Mouse (Mus musculus) C2C12 (cell line): ENCODE data around the gene Ceacam9. TPM values are rescaled to one million over a fixed set of nuclear protein-coding genes. Genes with fewer than 3 reads are reported as not detected.
"Not testable (repeated sequence)": the region's sequence is repeated elsewhere in the genome, so short reads cannot be mapped to it uniquely, and the experiment has no call there.

Experiments used
- H3K27me3 ChIP-seq: one replicate; pipeline ENCODE4 v1.6.1; 2011; ENCODE audit not compliant: control insufficient read depth, insufficient read depth, insufficient read length
- H3K36me3 ChIP-seq: one replicate; pipeline ENCODE4 v1.6.1; 2011; ENCODE audit not compliant: control insufficient read depth, insufficient read depth
- H3K4me3 ChIP-seq: one replicate; pipeline ENCODE4 v1.5.1; 2011; ENCODE audit warnings: mild to moderate bottlenecking, control low read depth; ENCODE audit not compliant: poor library complexity, insufficient read depth, severe bottlenecking
- H3K79me2 ChIP-seq: one replicate; pipeline ENCODE4 v1.6.1; 2011; ENCODE audit not compliant: control insufficient read depth, insufficient read depth
- H3K79me3 ChIP-seq: one replicate; pipeline ENCODE4 v1.6.1; 2011; ENCODE audit warnings: low read depth, control low read depth
- H3ac ChIP-seq: one replicate; pipeline ENCODE3; 2011; ENCODE audit warnings: low read depth; ENCODE audit not compliant: control insufficient read depth, insufficient read length
- CEBPB ChIP-seq: IDR thresholded peaks from one replicate; pipeline ENCODE4 v1.6.1; 2011; ENCODE audit warnings: low read depth, mild to moderate bottlenecking, control low read depth, moderate library complexity
- CTCF ChIP-seq: IDR thresholded peaks from one replicate; pipeline ENCODE4 v1.5.1; 2011; ENCODE audit not compliant: control insufficient read depth, insufficient read depth, insufficient read length
- FOSL1 ChIP-seq: IDR thresholded peaks from one replicate; pipeline ENCODE4 v1.8.0; 2011; ENCODE audit warnings: mild to moderate bottlenecking, low read length; ENCODE audit not compliant: poor library complexity, insufficient read depth, severe bottlenecking
- MAX ChIP-seq: IDR thresholded peaks from one replicate; pipeline ENCODE4 v1.6.1; 2011; ENCODE audit warnings: mild to moderate bottlenecking, control low read depth
- MYOD1 ChIP-seq: IDR thresholded peaks from one replicate; pipeline ENCODE4 v1.6.1; 2011; ENCODE audit warnings: low read depth; ENCODE audit not compliant: control insufficient read depth, insufficient read length
- MYOG ChIP-seq: IDR thresholded peaks from one replicate; pipeline ENCODE4 v1.6.1; 2011; ENCODE audit not compliant: control insufficient read depth, insufficient read length; ENCODE audit errors: extremely low read depth
- USF1 ChIP-seq: IDR thresholded peaks from one replicate; pipeline ENCODE4 v1.6.1; 2011; ENCODE audit warnings: low read depth, mild to moderate bottlenecking, control low read depth, moderate library complexity
- polyA plus RNA-seq: library from polyadenylated mRNA; unstranded; fragments of >200 nt; fragmentation: generic; extraction: Trizol; gene quantifications from one replicate; pipeline ENCODE4 v1.2.1, GENCODE M21; 2012; ENCODE audit warnings: missing spikeins

The Ceacam9 gene
- polyA plus RNA-seq, 1 experiment = not detected

DNA sequence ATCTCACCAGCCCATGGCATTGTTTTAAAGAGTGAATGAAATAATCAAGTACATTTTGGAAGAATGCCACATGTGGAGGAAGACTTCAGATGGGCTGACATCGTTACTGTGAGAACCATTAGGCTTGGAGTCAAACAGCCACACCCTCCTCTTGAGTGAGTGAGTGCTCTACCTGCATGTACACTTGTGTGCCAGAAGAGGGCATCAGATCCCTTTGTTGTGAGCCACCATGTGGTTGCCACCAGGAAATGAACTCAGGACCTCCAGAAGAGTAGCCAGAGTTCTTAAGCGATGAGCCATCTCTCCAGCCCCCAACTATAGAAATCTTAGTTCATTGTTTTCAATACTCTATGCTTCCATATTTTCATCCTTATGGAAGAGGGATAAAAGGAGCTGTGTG, 22.7 kb upstream of the Ceacam9 start:
- no peaks in the 10 kb centered on the region for H3K36me3 ChIP-seq
- no peaks in the 10 kb centered on the region for H3K79me3 ChIP-seq
- H3ac ChIP-seq = no peak overlapping the region
- H3K27me3 ChIP-seq = no peaks in the 10 kb centered on the region
- TF ChIP-seq USF1 = no peak
- TF ChIP-seq CTCF = peak; percentile 24
- no peak overlapping the region for H3K4me3 ChIP-seq
- no peaks in the 10 kb centered on the region for H3K79me2 ChIP-seq

DNA sequence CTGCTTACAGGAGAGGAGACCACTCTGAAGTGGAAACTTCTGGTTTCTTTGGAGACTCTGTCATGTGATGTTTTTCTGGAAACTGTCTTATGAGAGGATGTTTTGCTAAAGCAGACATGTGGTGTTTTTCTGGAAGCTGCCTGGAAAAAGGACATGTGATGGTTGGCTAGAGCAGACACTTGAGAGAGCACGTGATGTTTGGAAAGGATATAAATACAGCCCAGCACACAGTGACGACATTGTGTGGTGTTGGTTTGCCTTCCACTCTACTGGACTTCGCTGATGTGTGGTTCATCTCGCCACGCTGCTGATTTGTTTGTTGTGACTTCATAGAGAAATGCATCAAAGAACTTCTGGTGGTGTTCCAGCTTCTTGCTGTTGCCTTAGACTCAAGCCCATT, 21.1 kb upstream of the Ceacam9 start:
- Histone ChIP-seq H3K79me2 (no peaks in the 10 kb centered on the region), H3K36me3 (no peaks in the 10 kb centered on the region), H3ac (no peak overlapping the region), H3K4me3 (no peak overlapping the region), H3K27me3 (no peaks in the 10 kb centered on the region), H3K79me3 (no peaks in the 10 kb centered on the region)
- TF ChIP-seq MYOD1 (no peak), CEBPB (no peak), USF1 (no peak), MYOG (no peak), CTCF (no peak), FOSL1 (no peak), MAX (no peak)

DNA sequence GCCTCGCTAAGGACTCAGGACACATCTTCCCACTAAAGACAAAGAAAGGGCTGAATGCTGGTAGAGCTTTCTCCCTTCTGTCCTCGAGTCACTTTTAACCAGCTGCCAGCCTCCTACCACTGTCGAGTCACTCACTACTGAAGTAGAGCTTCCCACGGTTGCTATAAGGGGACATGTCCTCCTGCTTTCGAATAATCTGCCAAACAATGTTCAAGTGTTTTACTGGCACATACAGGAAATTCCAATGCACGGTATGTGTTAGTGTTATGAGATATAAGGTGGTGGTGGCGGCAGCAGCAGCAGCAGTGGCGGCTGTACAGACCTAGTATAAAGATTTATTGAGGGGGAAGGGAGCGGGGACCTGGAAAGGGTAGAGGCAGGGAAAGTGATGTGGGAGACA, 15.3 kb upstream of the Ceacam9 start:
- no peaks in the 10 kb centered on the region for H3K79me3 ChIP-seq
- TF ChIP-seq CEBPB (no peak), USF1 (no peak), MYOD1 (no peak), CTCF (no peak), FOSL1 (no peak), MAX (no peak), MYOG (no peak)
- H3K79me2 ChIP-seq = no peaks in the 10 kb centered on the region
- H3K36me3 ChIP-seq = no peaks in the 10 kb centered on the region
- H3K27me3 ChIP-seq = no peaks in the 10 kb centered on the region
- H3ac ChIP-seq = no peak overlapping the region
- H3K4me3 ChIP-seq = no peak overlapping the region

DNA sequence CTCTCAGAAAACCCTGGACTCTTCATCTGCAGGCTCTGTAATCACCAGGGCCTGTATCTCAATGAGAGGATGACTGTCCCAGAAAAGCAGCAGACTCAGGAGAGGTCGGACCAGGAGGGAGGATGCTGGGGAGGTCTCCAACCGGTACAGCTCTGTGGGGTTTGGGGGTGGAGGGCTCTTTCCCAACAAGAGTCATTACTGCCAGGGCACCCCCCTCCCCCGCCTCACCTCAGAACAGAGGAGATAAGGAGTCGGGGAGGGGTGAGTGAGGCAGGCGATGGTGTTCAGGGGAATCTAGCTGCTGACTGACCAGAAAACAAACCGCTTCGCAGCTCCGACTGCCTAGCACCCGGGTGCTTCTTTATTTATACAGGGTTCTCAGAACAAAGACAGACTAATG, 13.5 kb upstream of the Ceacam9 start:
- no peak for TF ChIP-seq CTCF
- TF ChIP-seq CEBPB = no peak
- no peak for TF ChIP-seq MAX
- TF ChIP-seq FOSL1 = no peak
- TF ChIP-seq USF1 = no peak
- TF ChIP-seq MYOG = no peak
- TF ChIP-seq MYOD1 = no peak
- no peaks in the 10 kb centered on the region for H3K79me3 ChIP-seq
- no peaks in the 10 kb centered on the region for H3K27me3 ChIP-seq

DNA sequence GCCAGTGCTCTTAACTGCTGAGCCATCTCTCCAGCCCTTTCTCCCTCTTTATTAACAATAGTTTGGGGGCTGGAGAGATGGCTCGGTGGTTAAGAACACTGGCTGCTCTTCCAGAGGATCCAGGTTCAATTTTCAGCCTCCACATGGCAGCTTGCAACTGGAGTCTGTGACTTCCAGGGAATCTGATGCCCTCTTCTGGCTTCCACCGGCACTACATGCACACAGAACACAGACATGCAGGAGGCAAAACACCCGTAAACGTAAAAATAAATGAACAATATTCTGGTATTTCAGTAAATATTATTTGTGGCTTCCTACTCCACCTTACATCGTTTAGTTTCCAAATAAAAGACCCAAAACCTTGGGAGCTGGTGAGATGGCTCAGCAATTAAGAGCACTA, 11.1 kb upstream of the Ceacam9 start:
- TF ChIP-seq CTCF (no peak), MYOD1 (no peak), FOSL1 (no peak), USF1 (no peak), CEBPB (no peak), MYOG (no peak), MAX (no peak)
- no peaks in the 10 kb centered on the region for H3K36me3 ChIP-seq
- H3K27me3 ChIP-seq = no peaks in the 10 kb centered on the region
- H3K79me2 ChIP-seq = no peaks in the 10 kb centered on the region
- H3ac ChIP-seq = no peak overlapping the region
- H3K4me3 ChIP-seq = no peak overlapping the region
- no peaks in the 10 kb centered on the region for H3K79me3 ChIP-seq

More for the DNA sequence above, 13.5 kb upstream of the Ceacam9 start:
- H3K79me2 ChIP-seq = no peaks in the 10 kb centered on the region
- H3K4me3 ChIP-seq = no peak overlapping the region
- H3K36me3 ChIP-seq = no peaks in the 10 kb centered on the region
- H3ac ChIP-seq = no peak overlapping the region

DNA sequence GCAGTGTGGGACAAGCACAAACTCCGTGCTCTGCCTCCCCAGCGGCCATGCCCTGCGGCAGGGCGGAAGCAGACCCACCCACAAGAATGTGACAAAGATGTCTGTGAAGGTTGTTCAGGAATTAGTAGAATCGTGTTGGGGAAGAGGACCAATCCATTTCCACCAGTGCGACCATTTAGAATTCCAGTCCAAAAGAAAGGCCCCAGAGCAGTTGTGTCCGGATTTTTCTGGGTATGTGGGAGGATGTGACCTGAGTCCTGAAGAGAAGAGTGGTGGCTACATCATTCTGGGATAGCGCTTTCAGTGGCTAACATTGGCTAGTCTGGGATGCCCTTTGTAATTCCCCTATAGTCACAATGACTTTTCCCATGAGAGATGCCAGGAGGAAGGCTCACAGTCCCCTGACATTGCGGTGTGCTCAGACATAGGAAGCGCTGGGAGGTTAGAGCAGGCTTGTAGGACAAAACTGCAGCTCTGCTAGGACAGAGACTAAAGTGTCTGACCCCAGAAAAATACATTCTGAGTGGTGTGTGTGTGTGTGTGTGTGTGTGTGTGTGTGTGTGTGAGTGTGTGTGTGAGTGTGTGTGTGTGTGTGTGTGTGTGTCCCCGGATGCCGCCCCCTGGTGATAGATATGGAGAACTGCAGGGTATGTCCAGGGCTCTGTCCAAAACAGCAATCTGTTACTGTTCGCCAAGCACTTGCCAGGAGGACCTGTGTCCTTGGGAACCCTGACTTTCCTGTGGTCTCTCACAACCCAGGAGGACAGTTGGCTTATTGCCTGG, 8.9 kb upstream of the Ceacam9 start:
- H3K79me3 ChIP-seq = no peaks in the 10 kb centered on the region
- H3K36me3 ChIP-seq = no peaks in the 10 kb centered on the region
- no peak overlapping the region for H3K4me3 ChIP-seq
- no peak overlapping the region for H3ac ChIP-seq
- H3K27me3 ChIP-seq = no peaks in the 10 kb centered on the region
- no peaks in the 10 kb centered on the region for H3K79me2 ChIP-seq
- no peak for TF ChIP-seq CEBPB
- TF ChIP-seq MYOD1 = no peak
- TF ChIP-seq MAX = no peak
- no peak for TF ChIP-seq USF1
- TF ChIP-seq MYOG = no peak
- TF ChIP-seq CTCF = no peak
- no peak for TF ChIP-seq FOSL1

DNA sequence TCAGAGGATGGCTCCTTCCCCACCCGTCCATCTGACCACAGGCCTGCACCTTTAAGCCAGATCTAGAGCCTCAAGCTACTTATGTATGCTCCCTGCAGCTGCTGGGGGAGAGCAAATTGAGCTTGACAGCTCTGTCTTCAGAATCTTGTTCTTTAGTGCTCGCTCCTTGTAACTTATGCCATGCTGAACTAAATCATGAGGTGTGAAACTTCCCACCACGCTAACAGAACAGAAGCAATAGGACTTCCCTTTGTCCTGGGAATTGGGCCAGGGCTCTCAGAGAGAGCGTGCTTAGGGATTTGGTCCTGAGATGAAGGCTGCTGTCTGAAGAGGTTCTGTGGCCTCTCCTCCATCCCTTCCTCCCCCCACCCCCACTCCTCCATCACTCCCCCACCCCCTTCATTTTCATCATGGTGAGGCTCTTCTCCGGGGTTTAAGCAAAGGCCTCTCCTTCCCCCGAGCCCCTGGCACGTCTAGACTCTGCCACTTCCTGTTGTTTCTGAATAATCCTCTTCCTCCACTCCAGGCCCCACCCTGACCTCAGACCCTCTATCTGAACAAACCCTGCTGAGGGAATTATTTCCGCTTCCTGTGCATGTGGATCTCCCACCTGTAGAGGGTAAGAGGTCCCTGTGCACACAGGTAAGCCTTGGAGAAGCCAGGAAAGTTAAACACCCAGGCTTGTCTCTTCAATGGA, 5.1 kb upstream of the Ceacam9 start:
- not testable (repeated sequence) for H3ac ChIP-seq, H3K4me3 ChIP-seq, H3K36me3 ChIP-seq

DNA sequence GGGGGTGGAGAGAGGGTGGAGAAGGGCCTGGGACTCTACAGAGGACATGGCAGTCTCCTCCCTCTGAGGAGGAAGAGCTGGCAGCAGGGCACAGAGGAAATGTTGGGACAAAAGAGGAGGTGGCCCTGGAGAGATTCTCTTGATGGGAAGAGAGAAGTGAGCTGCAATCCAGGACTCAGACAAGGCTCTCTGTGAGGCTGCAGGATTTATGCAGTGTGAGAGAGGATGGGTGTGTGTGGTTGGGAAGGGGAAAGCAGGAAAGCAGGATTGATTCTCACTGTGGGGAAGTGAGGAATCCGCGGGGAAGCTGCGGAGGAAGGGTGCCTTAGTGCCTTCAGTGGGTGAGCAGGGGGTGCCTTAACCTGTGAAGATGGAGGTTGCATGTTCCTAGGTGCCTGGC, 761 bp downstream of the Ceacam9 start:
- H3K79me3 ChIP-seq, H3K4me3 ChIP-seq, H3K79me2 ChIP-seq, H3K27me3 ChIP-seq, H3K36me3 ChIP-seq, H3ac ChIP-seq: not testable (repeated sequence)

More for the DNA sequence above, 5.1 kb upstream of the Ceacam9 start:
- H3K79me3 ChIP-seq, H3K27me3 ChIP-seq, H3K79me2 ChIP-seq: not testable (repeated sequence)
